Mouse (Mus musculus): Measurements from ENCODE around the gene Vmn2r62.
"Not testable (repeated sequence)": the region's sequence is repeated elsewhere in the genome, so short reads cannot be mapped to it uniquely, and the experiment has no call there.

The Vmn2r62 gene

DNA sequence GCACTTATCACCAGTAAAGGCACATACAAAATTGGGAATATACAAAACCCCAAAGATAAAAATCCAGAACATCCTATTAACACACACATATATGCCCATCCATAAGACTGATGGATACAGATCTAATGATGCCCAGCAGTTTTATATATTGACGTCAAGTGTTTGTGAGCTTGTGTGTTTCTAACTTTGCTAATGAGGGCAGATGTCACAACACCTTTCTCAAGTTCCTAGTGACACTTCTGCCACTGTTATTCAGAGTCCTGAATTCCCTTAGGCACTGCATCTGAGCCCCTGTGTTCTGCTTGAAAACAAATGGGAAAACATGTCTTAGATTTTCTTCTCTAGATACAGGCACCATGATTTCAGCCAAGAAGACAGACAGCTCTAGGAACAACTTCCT lies at the start of gene Vmn2r62:
Gene Vmn2r62, minus strand, starts transcription at position 101 of the 400 bp plus-strand sequence.
- not testable (repeated sequence) for DNase-seq

GRCm38 (mm10) chr7:42838366-42838765 lies 45.0 kb upstream of the Vmn2r62 start:
- DNase-seq: not testable (repeated sequence)

GRCm38 (mm10) chr7:42832221-42832620 lies 38.9 kb upstream of the Vmn2r62 start:
- DNase-seq: no peak

DNA sequence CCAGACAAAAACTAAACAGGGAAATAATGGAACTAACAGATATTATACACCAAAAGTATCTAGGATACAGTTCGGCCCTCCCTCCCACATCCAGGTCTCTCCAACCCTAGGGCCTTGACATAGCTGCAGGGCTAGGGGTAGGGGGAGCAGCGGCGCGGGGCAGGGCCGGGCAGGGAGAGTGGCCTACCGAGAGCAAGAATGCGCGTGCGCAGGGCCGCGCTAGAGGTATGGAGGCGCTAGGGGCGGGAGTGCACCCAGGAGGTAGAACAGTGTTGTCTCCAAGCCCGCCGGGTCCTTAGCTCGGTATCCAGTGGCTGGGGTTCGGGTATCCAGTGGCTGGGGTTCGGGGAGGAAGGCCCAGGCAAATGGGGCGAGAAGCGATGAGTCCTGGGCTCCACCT lies 43.5 kb downstream of the Vmn2r62 start:
- no peak for DNase-seq

DNA sequence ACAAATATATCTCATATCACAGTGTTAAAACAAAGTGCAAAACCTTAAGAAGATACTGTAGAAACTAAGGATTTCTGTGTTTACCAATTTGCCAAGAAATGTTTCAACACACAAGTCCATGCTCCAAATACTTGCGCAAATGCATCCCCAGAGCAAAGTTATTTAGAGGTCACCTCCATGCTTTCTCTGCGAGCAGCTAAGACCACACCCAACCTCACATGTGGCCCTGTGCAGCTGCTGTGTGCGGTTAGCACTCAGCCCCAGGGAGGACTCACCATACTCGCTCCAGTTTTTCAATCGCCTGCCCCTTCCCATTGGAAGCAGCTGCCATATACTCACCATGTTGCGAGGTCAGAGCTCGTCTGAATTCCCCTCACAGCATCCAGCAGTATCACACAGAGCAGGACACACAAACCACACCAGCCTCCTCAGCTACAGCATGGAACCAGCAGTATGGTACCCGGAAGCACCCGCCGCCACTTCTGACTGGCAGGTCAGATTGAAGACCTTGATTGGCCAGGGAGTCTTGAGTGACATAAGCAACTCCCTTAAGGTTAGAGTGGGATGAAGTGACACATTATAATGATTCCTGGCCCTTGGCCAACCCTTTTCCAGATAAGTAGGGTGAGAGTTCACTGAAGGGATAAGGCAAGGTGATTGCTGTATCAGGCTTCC lies 54.7 kb downstream of the Vmn2r62 start:
- DNase-seq: no peak

DNA sequence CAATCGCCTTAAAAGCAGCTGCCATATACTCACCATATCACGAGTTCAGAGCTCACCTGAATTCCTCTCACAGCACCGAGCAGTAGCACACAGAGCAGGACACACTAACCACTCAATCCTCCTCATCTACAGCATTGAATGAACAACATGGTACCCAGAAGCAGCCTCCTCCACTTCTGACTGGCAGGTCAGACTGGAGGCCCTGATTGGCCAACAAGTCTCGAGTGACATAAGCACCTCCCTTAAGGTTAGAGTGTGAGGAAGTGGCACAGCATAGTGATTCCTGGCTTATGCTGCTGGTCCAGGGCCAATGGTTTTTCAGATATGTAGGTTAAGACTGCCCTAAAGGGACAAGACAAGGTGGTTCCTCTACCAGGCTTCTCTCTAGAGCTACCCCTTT lies 66.4 kb downstream of the Vmn2r62 start, which contains the start of gene Gm17067:
Gene Gm17067, minus strand, starts transcription at position 101 of the 400 bp plus-strand sequence.
- not testable (repeated sequence) for DNase-seq

Measured in thymus, postnatal 36 days (tissue).